Mouse (Mus musculus): ENCODE results near the gene Spata18.

Spata18 gene

DNA sequence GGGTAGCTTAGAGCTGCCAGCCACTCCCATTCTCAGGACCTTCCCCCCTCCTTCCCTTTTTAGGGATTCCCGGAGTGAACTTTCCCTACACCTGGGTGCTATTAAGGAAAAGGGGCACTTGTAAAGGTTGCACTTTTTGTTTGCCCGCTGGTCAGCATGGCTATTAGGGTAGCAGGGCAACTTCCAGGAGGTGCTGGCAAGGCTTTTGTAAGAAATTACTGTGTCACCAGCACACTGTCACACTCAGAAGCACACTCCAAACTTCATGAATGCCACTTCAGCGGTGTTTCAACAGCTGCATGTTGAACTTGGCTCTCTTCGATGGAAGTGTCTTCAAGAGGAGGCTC, 649 bp downstream of the Spata18 start:
- in situ Hi-C loops (cut with MseI, MboI) = no loop called here

DNA sequence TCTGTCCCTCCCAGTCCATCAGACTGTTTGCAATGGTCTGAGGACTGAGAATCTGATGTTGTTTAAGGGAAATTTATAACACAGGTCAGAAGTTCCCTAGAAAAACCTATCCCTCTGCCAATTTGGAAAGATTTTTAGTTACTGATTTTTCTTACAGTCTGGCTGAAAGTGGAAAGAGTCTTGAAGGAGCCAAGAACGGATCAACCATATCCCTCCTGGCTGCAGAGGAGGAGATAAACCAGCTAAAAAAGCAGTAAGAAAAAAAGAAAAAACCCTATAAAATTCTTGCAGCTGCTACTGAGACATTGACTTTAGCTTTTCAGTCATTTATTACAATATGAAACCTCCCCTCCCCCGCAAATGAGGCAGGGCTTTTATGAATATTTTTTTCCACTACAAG, 15.5 kb downstream of the Spata18 start:
- in situ Hi-C loops (cut with MseI, MboI) = no loop called here

DNA sequence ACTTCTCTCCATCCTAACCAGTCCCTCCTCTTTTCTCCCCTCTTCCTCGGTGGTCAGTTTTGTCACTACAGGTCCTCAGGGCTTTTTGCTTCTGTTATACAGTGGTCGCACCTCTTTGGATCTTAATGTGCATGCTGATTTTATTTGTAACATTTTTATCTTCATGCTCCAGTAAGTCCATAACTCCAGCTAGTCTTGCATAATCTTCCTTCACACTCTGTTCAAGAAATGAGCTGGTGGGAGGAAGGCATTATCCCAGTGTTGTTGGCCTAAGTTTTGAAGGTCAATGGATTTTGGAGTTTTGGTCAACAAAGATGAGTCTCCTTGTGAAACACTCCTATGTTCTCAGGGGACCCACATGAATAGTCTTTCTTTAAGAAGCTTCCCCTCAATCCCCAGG, 16.7 kb downstream of the Spata18 start:
- in situ Hi-C loops (cut with MseI, MboI) = no loop called here

DNA sequence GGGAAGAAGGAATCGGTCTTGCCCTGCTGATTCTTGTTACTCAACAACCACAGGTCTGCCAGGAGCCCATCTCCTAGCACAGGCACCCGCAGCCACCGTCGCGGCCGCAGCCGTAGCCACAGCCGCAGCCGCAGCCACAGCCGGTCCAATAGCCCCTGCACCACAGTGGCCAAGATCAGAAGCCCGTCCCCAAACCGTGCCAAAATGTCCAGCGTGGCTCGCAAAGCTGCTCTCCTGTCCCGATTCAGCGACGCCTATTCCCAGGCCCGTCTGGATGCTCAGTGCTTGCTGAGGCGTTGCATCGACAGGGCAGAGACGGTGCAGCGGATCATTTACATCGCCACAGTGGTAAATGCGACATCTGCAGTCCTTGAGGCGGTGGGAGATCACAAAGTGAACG, 18.2 kb downstream of the Spata18 start:
- in situ Hi-C loops (cut with MseI, MboI) = no loop called here

DNA sequence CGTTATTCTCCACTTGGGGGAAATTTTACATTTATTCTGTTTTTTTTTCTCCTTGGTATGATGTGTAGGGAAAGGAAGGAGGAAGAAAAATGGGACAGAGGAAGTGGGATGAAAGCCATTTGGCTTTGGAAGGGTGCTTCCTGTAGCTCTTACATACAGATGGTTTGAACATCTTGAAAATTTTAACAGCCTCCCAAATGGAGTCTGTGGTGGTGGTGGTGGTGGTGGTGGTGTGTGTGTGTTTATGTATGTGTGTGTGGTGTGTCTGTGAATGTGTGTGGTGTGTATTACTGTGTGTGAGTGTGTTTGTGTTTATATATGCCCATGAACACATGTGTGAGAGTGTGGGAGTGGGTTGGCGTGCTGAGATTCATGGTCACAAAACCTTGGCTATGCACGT, 24.4 kb downstream of the Spata18 start:
- in situ Hi-C loops (cut with MseI, MboI) = loop anchor here in 1 of 2 experiments (25.0 kb wide), 1 partner anchor 612 kb away; no protein-coding TSS in a partner anchor

DNA sequence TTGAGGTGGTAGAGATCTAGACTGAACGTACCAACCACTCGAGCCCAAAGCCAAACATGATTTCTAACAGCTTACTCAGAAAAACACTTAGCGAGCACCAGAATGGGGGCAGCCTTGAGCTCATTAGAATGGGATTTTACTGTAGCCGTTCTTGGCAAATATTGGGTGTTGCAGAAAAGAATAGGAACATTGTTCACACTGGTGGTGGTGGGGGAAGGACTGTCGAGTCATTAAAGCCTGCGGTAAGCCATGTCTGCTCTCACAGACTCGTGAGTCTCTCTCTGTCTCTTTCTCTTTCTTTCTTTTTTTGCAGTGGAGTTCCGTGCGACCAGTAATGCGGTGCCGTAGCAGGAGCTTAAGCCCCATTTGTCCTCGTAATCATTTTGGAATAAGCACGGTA, 25.4 kb downstream of the Spata18 start:
- in situ Hi-C loops (cut with MseI, MboI) = loop anchor here in 1 of 2 experiments (25.0 kb wide), 1 partner anchor 611 kb away; no protein-coding TSS in a partner anchor

DNA sequence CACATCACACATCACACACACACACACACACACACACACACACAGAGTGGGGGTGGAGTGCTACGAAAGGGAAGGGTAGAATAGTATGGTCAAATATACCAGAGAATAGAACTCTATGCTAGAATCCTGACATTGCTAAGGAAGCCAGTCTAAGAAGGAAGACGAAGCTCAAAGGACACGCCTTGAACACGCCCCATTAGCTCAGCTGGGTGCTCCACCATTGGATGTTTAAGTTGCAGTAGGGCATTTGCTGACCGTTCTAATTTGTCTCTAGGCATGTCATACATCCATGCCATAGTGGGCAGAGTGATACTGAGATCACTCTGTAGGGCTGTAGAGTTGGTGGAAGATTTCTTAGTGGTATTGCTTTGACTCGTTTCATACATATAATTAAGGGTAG, 32.0 kb downstream of the Spata18 start:
- in situ Hi-C loops (cut with MseI, MboI) = loop anchor here (10.0 to 25.0 kb wide), 2 partner anchors 602 to 604 kb away; no protein-coding TSS in a partner anchor

DNA sequence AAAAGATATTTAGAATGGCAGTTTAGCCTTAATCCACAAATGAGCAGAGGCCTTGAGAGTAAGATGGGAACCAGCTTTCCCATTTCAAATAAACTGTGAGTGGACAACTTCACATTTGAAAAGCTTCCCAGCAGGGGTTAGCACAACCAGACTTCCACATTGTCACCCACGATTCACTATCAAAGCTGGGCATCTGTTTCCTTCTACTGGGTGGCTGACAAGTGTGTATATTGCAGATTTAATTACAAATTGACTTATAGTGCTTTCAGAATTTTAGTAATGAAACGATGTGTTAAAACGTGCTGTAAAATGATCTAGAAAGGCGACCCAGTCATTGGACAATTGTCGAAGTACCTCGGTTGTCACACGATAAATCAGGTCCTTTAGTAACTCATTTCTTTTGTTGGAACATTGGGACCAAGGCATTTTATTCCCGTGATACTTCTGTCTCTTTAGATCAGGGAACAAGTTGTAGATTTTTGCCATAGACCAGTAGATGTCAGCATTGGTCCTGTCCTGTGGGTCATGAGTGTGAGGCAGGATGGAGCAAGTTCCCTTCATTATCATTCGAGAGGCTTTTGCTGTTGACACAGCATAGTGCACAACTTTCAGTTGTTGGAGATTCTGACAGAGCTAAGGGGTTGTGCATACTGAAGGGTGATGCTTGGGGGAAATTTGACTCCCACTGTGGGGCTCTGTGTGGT, 32.7 kb downstream of the Spata18 start:
- in situ Hi-C loops (cut with MseI, MboI) = loop anchor here (10.0 to 25.0 kb wide), 2 partner anchors 601 to 603 kb away; no protein-coding TSS in a partner anchor

DNA sequence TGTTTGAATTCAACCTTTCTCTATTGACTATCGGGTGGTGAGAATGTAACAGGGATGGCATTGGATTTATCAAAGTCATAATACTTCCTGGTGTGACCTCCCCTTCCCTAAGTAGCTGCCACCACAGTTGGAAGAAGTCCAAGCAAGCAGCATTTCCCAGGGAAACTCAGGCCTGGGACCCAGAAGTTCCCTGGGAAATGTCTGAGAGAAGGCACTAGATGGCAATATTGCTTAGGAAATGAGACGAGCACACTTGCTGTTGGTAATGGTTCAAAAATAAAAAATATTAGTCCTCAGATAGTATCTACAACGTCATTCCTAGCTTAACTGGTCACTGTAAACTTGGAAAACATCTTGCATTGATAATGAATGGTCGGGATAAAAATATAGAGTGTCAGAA, 35.0 kb downstream of the Spata18 start:
- in situ Hi-C loops (cut with MseI, MboI) = loop anchor here (10.0 to 25.0 kb wide), 2 partner anchors 599 to 601 kb away; no protein-coding TSS in a partner anchor

DNA sequence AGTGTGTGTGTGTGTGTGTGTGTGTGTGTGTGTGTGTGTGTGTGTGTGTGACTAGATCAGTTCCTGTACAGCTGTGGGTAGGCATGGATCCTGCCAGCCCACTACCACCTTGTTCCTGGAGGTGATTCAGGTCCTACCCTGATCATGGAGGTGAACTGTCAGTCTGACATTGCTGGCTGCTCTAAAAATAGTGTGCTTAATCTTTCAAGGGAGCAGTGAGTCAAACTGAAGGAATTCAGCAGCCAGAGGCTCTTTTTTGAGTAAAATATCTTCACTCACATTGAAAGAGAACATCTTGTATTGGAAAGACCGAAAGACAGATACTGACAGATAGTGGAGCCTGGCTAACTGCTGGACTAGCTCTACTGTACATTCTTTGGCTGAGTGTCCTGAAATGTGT, 37.4 kb downstream of the Spata18 start:
- in situ Hi-C loops (cut with MseI, MboI) = loop anchor here (10.0 to 25.0 kb wide), 2 partner anchors 596 to 599 kb away; no protein-coding TSS in a partner anchor

DNA sequence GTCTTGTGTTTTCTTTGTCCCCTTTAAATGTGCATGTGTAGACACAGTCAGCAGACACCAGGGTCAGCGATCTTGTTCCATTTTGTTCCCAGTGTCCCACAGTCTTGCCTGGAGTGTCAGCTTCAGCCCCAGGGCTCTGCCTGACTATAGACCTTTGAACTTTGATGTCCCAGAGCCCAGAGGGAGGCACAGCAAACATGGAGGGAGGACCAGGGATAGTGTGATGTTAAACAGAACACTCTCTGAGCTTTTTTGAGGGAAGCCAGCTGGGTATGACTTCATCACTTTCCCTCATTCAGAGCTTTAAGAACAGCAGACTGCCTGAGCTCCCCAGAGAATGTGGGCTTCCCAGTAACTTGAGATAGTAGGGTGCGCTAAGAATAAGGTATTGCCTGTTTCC, 39.0 kb downstream of the Spata18 start:
- in situ Hi-C loops (cut with MseI, MboI) = loop anchor here in 1 of 2 experiments (25.0 kb wide), 1 partner anchor 597 kb away; no protein-coding TSS in a partner anchor

DNA sequence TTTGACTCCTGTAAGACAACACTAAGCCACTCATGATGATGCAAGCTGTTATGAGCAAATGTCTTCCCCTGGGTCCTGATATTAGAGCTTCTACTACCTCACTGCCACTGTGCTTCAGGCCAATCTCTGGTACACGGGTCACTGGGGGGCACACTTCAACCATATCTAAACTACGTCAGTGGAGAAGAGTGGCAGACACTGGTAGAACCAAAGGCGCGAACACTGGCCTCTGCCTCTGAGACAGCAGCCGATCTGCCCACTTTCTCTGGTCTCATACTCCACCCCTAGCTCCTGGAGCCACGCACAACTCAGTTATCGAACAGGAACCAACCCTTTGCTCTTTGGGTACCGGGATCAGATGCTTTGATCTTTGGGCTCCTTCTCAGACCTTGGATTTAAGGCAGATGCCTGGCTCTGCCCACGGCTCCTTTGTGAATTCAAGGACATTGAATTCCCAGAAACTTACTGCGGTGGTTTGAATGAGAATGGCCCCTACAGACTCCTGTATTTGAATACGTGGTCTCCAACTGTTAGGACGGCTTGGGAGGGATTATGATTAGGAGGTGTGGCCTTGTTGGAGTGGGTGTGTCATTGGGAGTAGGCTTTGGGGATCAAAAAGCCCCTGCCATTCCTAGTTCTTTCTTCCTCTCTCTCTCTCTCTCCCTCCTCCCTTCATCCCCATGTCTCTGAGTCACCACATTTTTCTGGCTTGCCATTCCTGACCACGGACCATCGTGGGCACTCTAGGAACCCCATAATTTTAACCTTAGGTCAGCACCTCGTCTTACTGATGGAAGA, 40.7 kb downstream of the Spata18 start:
- in situ Hi-C loops (cut with MseI, MboI) = loop anchor here in 1 of 2 experiments (25.0 kb wide), 1 partner anchor 595 kb away; no protein-coding TSS in a partner anchor

DNA sequence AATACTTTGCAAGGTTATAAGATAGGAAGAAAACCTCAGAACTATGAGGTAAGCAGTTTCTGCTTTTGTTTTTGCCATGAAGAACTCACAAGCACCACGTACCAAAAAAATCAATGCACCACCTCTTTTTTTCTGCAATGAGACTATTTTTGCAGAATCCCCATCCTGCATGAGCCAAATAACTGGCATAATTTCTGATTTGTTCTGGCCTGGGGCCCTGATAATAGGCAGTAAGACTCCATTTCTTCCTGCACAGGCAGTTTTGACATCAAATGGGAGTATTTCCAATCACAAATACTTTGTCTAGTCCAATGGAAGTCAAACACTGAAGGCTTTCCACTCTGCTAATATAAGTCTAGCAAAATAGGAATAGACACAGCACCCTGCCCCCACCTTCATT, 42.6 kb downstream of the Spata18 start:
- in situ Hi-C loops (cut with MseI, MboI) = loop anchor here in 1 of 2 experiments (25.0 kb wide), 1 partner anchor 594 kb away; no protein-coding TSS in a partner anchor

DNA sequence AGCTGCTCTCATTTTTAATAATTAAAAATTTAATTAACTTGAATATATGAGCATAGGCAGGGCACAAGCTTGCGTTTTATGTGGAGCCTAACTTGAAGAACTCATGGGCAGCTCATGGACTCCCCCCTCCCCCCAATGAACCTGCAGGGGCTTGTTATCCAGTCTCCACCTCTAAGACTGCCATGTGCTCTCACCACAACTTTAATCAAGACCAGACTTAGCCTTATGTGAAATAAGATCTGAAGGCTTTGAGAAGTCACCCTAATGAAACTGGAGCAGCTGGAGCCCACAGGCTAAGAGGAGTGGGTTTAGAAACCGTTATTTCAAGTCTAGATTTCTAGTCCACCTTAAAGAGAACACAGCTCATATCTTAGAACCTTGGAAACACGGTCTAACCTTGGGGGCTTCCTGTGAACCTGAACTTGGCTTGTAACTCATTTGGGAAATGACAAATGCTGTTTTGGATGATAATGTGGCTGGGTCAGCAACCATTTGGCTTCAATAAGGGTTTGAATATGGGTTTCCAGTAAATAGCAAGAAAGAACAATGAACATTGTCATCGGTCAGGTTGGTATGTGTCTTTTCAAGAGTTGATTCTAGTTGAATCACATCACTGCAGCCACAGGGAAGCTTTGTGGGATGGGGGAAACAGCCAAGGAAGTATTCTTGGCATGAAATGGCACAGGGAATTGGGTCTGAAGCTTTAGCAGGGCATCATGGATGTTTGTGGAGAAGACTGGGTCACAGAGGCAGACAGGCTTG, 43.3 kb downstream of the Spata18 start:
- in situ Hi-C loops (cut with MseI, MboI) = loop anchor here in 1 of 2 experiments (25.0 kb wide), 1 partner anchor 593 kb away; no protein-coding TSS in a partner anchor

DNA sequence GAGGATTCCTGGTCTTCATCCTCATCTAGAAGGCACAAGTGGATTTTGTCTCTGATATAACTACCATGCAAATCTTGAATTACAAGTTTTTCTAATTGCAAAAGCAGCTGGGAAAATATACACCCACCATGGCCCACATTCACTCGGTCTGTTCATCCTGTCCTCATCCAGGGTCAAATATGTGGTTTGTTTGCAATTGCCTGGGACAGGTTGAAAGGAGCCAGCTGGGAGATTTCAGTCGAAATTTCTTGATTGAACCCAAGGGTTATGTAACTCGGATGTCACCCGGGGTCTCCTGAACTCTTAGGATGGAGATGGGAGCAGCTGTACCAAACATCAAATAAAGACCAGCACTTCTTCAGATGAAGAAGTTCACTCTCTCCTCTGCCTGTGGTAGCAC, 46.5 kb downstream of the Spata18 start:
- in situ Hi-C loops (cut with MseI, MboI) = loop anchor here in 1 of 2 experiments (25.0 kb wide), 1 partner anchor 590 kb away; no protein-coding TSS in a partner anchor

DNA sequence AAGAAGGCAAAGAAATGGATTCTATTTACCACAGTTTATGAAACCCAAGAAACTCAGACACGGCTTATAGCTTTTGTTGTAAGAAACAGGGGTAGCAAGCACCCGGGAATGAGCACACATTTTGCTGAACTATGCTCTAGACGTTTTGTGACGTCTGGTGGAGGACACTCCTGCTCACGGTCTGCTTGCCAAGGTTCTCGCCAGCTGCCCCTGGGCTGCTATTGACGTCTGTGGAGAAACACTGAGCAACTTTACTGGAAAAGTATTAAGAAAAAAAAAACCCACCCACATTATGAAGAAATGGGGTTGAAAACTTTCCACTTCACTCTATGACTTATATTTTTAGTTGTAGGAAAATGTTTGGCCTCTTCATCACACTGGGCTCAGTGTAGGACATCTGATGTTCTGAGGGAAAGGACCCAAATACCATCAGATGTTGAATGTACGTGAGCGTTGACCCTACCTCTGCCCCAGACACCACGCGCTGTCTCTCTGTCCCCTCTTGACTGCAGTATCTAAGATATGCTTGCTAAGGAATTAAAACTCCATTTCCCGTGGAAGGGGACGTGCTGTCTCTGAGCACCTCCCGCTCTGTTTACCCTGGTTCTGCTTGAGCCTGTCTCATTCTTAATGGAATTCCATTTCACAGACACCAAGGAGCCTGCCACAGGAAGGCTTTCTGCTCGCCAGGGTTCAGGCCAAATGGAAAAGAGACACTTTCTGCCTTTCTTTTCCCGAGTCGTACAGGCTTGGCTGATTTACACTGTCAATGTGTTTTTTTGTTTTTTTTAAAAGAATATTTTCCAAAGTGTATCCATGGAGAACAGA, 50.1 kb downstream of the Spata18 start:
- in situ Hi-C loops (cut with MseI, MboI) = no loop called here

DNA sequence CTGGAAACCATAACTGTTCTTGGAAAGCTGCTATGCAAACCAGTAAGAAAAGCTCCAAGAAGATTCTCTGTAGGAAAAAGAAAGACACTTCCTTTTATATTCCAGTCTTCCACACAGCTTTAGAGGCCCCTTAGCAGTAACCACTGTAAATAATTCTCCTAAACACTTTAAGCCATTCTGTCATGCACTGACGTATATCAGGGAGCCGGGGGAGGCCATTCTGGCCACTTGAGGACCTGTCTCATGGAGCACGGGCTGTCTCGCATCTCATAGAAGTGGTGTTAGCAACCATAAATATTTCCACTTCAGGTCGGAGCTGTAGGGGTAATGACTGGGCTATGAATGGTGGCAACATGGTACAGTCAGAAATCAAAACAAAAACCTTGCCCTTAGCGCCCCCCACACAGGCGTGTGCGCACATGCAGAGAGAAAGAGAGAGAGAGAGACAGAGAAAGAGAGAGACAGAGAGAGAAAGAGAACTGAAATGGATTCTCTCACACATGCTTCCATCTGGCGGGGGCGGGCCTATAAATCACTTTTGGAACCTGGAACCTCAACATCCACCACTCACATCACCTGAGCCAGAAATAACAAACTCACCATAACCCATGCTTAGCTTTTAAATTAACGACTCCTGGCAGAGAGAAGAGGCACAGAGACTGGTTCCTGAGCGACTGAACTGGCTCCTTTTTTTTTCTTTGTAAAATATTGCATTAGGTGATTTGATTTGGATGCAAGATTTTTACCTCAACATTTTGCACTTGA, 50.9 kb downstream of the Spata18 start:
- in situ Hi-C loops (cut with MseI, MboI) = no loop called here

DNA sequence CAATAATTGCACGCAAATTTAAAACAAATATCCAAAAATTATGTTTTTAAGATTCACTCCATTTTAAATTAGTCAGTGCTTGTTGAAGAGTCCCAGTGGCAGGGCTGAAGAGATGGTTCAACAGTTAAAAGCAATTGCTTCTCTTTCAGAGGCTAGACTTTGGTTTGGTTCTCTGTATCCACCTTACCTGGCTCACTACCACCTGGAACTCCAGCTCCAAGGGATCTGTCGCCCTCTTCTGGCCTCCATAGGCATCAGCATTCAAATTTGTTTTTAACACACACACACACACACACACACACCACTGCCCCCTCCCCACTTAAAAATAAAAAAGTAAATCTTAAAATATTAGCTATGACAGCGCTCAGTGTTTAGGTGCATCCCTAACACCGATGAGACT, 51.9 kb downstream of the Spata18 start:
- in situ Hi-C loops (cut with MseI, MboI) = no loop called here

DNA sequence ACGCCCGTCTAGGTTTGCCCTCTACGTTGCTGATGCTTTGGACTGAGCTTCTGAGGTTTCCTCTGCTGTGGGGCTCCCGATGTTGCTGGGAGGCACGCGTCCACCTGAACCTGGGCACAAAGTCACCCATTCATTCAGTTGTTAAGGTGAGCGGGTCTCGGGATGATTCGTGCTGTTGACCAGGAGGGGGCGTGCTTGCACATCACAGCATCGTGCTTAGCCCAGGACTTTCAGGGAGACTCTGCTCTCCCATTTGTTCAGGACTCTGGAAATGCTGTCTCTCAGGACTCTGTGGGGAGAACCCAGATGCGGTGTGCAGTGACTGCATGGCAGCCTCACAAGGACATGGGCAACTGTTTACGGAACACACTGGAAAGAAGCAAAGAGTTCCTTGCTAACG, 53.1 kb downstream of the Spata18 start:
- in situ Hi-C loops (cut with MseI, MboI) = no loop called here

DNA sequence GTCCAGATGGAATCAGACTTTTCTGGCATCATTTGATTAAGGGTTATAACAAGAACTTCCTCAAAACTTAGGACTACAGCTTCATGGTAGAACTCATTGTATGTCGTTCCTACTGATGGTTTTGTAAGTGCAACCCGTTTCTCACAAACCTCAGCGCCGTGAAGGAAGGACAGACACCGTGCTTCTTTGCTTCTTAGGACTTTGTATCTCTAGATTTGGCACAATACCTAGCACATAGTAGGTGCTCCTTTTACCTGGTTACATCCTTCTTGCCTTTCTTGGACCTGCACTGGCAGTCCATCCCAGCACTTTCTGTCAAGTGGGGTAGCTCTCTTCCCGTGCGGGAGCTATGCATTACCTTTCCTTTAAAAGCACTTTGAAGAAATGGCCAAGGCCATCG, 53.6 kb downstream of the Spata18 start:
- in situ Hi-C loops (cut with MseI, MboI) = no loop called here

Measured in mouse trophoblast stem cell (cell line).